Mouse (Mus musculus): ENCODE measurements around the gene Dph7. TPM values are rescaled to one million over a fixed set of nuclear protein-coding genes. Genes with fewer than 3 reads are reported as not detected.
"Not testable (repeated sequence)": the region's sequence is repeated elsewhere in the genome, so short reads cannot be mapped to it uniquely, and the experiment has no call there.

Dph7 gene
- polyA plus RNA-seq, 1 experiment from 2014 or later, result 28.5 TPM

- no peak for ATAC-seq (ENCODE audit: low FRiP score)
- H3K9ac ChIP-seq, result no peak overlapping the region
- peaks cover 5% of the 10 kb centered on the region for H3K4me1 ChIP-seq
- H3K36me3 ChIP-seq, result peaks cover 3% of the 10 kb centered on the region; the same call in 1 of the 2 replicates
- peaks cover 9% of the 10 kb centered on the region; the same call in 1 of the 2 replicates for H3K27me3 ChIP-seq
- WGBS, result 88% methylated on average over 5 of the region's 5 CpGs
- H3K27ac ChIP-seq, result no peak overlapping the region
- H3K9me3 ChIP-seq (replicated peaks), result no peaks in the 10 kb centered on the region
- H3K4me3 ChIP-seq, result no peak overlapping the region
- H3K4me2 ChIP-seq (replicated peaks), result no peak overlapping the region
These were observed 32.6 kb upstream of the Dph7 start for GRCm38 (mm10) chr2:24929593-24929992.

GRCm38 (mm10) chr2:24934441-24934963 lies 27.7 kb upstream of the Dph7 start:
- ATAC-seq (ENCODE audit: low FRiP score), result peak; percentile 44

DNA sequence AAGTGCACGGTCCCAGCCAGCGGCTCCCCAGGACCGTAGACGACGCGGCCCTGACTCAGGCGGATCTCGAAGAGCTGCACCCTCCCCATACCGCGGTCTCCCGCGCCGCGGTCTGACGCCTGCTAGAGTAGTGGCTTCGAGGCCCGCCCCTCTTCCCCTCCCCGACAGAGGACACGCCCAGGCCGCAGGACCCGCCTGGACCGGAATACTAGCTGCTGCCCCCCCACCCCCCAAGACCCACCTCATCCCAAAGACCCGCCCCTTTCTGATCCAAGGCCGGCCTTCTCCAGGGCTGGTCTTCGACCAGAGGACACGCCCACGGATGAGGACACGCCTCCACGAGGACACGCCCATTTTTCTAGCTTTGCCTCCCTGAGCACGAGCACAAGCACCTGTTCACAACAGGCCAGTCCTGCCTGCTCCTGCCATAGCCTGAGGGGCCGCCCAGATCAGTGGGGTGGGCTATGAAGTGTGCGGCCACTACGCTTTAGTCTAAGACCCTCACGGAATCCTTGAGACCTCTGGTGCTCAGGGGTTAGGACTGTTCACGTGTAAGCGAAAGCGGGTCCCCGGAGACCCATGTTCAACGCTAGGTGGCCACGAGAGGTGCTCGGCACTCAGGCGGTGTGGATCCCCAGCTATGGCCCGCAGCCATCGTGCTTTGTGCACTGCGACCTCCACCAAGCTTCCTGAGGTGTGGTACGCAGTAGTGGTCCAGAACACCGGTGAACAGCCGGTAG lies 27.0 kb upstream of the Dph7 start, which contains the start of gene Arrdc1:
TSS of gene Arrdc1 (minus strand) at position 196 of the 740 bp plus-strand sequence.
- H3K36me3 ChIP-seq, result no peaks in the 10 kb centered on the region
- peak within 1 kb of the TSS; percentile 72 for H3K9ac ChIP-seq
- H3K27me3 ChIP-seq, result peaks cover 16% of the 10 kb centered on the region
- H3K4me3 ChIP-seq, result peak within 1 kb of the TSS; percentile 57
- H3K4me1 ChIP-seq, result peaks cover 14% of the 10 kb centered on the region
- under 1% methylated on average over 48 of the region's 49 CpGs for WGBS
- no peak within 1 kb of the TSS for H3K27ac ChIP-seq
- no peaks in the 10 kb centered on the region for H3K9me3 ChIP-seq (replicated peaks)
- peak; percentile 93 for ATAC-seq (ENCODE audit: low FRiP score)
- H3K4me2 ChIP-seq (replicated peaks), result peak within 1 kb of the TSS; percentile 94

More at GRCm38 (mm10) chr2:24934441-24934963, 27.7 kb upstream of the Dph7 start:
- Histone ChIP-seq H3K27me3 (peaks cover 16% of the 10 kb centered on the region), H3K4me3 (peak overlapping the region; percentile 57), H3K4me2 (replicated peaks) (peak overlapping the region; percentile 94), H3K27ac (no peak overlapping the region), H3K36me3 (no peaks in the 10 kb centered on the region), H3K4me1 (peaks cover 14% of the 10 kb centered on the region), H3K9me3 (replicated peaks) (no peaks in the 10 kb centered on the region), H3K9ac (peak overlapping the region; percentile 72)
- 4% methylated on average over 19 of the region's 19 CpGs for WGBS

GRCm38 (mm10) chr2:24942092-24942491 lies 20.1 kb upstream of the Dph7 start:
- H3K9me3 ChIP-seq (replicated peaks), result no peaks in the 10 kb centered on the region
- no peak overlapping the region for H3K27ac ChIP-seq
- no peaks in the 10 kb centered on the region for H3K36me3 ChIP-seq
- no peak overlapping the region for H3K9ac ChIP-seq
- H3K4me2 ChIP-seq (replicated peaks), result no peak overlapping the region
- no peaks in the 10 kb centered on the region for H3K27me3 ChIP-seq
- WGBS, result 75% methylated on average over 4 of the region's 4 CpGs
- H3K4me1 ChIP-seq, result no peaks in the 10 kb centered on the region
- no peak overlapping the region for H3K4me3 ChIP-seq
- ATAC-seq (ENCODE audit: low FRiP score), result no peak

DNA sequence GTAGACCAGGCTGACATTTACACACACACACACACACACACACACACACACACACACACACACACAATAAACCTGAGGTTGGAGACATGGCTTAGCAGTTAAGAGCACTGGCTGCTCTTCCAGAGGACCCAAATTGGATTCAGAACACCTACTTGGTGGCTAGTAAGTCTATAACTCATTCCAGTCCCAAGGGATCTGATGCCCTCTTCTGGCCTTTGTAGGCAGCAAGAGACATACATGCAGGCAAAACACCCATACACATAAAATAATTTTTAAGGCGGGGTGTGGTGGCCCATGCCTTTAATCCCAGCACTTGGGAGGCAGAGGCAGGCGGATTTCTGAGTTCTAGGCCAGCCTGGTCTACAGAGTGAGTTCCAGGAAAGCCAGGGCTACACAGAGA lies 17.9 kb upstream of the Dph7 start:
- not testable (repeated sequence) for H3K27me3 ChIP-seq; H3K4me1 ChIP-seq; H3K4me3 ChIP-seq; H3K9ac ChIP-seq; H3K27ac ChIP-seq; ATAC-seq (ENCODE audit: low FRiP score); H3K36me3 ChIP-seq; H3K4me2 ChIP-seq (replicated peaks); H3K9me3 ChIP-seq (replicated peaks)
- 48% methylated on average over 2 of the region's 2 CpGs for WGBS

DNA sequence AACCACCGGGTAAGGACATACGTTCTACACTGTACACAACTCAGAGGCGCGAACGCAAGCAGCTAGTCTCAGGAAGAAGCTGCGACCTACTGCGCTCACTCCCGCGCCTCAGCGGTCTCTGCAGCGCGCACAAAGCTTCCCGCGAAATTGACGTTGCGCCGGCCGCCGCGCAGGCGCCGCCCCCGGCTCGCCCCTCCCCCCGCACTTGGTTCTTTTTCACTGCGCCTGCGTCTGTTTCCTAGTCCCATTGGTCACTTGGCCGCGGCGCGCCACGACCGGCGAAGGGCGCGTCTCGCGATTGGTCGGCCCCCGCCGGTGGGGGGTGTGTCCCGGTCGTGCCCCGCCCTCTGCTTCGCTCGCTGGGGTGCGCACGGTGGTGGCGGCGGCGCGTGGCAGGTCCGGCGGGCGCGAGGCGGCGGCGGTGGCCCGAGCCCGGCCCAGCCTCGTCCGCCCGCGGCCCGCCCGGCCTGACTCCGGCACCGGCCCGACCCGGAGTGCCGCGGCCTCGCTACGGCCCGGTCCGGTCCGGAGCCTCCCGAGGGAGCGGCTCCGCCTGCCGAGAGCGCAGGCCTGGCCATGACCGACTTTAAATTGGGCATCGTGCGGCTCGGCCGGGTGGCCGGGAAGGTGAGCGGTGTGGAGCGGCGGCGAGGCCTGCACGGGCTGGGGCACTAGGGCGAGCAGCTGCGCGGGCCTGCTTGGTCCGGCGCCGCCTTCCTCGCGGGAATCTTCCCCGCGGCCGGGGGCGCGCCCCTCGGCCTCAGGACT lies 12.6 kb upstream of the Dph7 start, which contains the start of gene Zmynd19:
TSS of gene Zmynd19 (plus strand) at position 372 of the 768 bp plus-strand sequence.
- peak; percentile 99 for ATAC-seq (ENCODE audit: low FRiP score)
- Histone ChIP-seq H3K4me3 (peak within 1 kb of the TSS; percentile 86), H3K9me3 (replicated peaks) (no peaks in the 10 kb centered on the region), H3K4me2 (replicated peaks) (peak within 1 kb of the TSS; percentile 97), H3K4me1 (peaks cover 16% of the 10 kb centered on the region), H3K27me3 (no peaks in the 10 kb centered on the region), H3K9ac (peak within 1 kb of the TSS; percentile 80), H3K27ac (peak within 1 kb of the TSS; percentile 64), H3K36me3 (peaks cover 29% of the 10 kb centered on the region)
- under 1% methylated on average over 107 of the region's 108 CpGs for WGBS

DNA sequence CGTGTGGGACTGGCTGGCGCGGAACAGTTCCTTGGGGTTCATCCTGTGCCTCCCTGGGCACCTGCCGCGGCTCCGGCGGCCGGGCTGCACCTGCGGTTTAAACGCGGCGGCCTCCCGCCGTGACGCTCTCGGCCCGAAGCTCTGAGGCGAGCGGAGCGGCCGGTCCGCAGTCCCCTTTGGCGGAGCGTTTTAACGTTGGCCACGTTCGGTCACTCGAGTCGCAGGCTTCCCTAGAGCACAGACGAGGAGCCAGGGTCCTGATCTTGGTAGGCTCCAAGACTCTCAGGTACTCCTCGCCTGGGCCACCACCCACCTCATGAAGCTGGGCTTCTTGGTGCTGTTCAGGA lies 12.0 kb upstream of the Dph7 start:
- peak; percentile 33 for ATAC-seq (ENCODE audit: low FRiP score)
- no peaks in the 10 kb centered on the region for H3K27me3 ChIP-seq
- H3K4me1 ChIP-seq, result peaks cover 16% of the 10 kb centered on the region
- peak overlapping the region; percentile 80 for H3K9ac ChIP-seq
- H3K27ac ChIP-seq, result peak overlapping the region; percentile 64
- H3K4me2 ChIP-seq (replicated peaks), result peak overlapping the region; percentile 97
- H3K4me3 ChIP-seq, result peak overlapping the region; percentile 86
- H3K9me3 ChIP-seq (replicated peaks), result no peaks in the 10 kb centered on the region
- peaks cover 35% of the 10 kb centered on the region for H3K36me3 ChIP-seq
- WGBS, result under 1% methylated on average over 31 of the region's 31 CpGs

DNA sequence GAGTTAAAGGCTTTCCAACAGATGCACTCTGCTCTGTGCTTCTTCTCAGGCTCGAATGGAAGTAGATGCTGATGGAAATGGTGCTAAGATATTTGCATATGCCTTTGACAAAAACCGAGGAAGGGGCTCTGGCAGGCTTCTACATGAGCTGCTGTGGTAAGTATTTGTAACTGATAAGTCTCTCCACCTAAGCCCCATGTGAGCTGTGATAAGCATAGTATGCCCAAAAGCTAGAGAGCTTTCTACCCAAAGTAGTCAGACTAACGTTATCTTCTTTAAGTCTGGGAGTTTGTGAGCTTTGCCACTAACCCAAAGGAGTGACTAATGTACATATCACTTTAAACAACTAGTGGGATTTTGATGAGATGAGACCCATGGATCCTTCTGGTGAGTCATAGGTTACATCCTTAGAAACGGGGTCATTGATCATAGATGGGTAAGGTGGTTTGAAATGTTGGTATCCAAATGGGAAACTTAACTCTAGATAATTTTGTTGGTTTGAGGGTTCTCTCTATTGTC lies 9.6 kb upstream of the Dph7 start:
- no peaks in the 10 kb centered on the region for H3K9me3 ChIP-seq (replicated peaks)
- no peaks in the 10 kb centered on the region for H3K27me3 ChIP-seq
- H3K4me1 ChIP-seq, result peaks cover 16% of the 10 kb centered on the region
- WGBS, result 92% methylated on average over 4 of the region's 4 CpGs
- no peak overlapping the region for H3K9ac ChIP-seq
- H3K36me3 ChIP-seq, result peaks cover 56% of the 10 kb centered on the region
- H3K4me3 ChIP-seq, result no peak overlapping the region
- H3K4me2 ChIP-seq (replicated peaks), result no peak overlapping the region
- H3K27ac ChIP-seq, result no peak overlapping the region
- ATAC-seq (ENCODE audit: low FRiP score), result no peak

DNA sequence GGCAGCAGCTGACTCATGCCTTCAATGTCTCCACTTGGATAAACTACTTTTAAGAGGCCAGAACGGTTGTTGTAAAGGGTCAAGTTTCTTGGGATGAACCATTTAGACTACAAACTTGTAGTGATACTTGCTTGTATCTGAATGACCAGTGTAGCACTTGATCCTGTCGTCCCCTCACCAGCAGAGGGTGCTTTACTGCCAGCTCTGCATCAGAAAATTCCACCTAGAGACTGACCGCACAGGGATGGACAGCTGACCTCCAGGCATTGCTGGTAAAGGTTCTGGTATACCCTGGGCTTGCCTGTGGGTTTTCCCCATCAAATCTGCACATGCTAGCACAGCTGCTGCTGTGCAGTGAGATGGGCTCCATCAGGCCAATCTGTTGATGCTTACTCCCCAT lies 1.3 kb upstream of the Dph7 start:
- WGBS, result 36% methylated on average over 3 of the region's 3 CpGs
- H3K4me2 ChIP-seq (replicated peaks), result no peak overlapping the region
- H3K27ac ChIP-seq, result no peak overlapping the region
- H3K36me3 ChIP-seq, result peaks cover 59% of the 10 kb centered on the region
- H3K27me3 ChIP-seq, result no peaks in the 10 kb centered on the region
- no peaks in the 10 kb centered on the region for H3K9me3 ChIP-seq (replicated peaks)
- H3K4me1 ChIP-seq, result peaks cover 12% of the 10 kb centered on the region
- H3K4me3 ChIP-seq, result no peak overlapping the region
- no peak for ATAC-seq (ENCODE audit: low FRiP score)
- no peak overlapping the region for H3K9ac ChIP-seq

- ATAC-seq (ENCODE audit: low FRiP score), result no peak
- no peak overlapping the region for H3K4me2 ChIP-seq (replicated peaks)
- H3K4me1 ChIP-seq, result peaks cover 11% of the 10 kb centered on the region
- H3K36me3 ChIP-seq, result peaks cover 63% of the 10 kb centered on the region
- no peaks in the 10 kb centered on the region for H3K9me3 ChIP-seq (replicated peaks)
- no peaks in the 10 kb centered on the region for H3K27me3 ChIP-seq
- H3K4me3 ChIP-seq, result no peak overlapping the region
- WGBS, result 87% methylated on average over 4 of the region's 4 CpGs
- no peak overlapping the region for H3K27ac ChIP-seq
- no peak overlapping the region for H3K9ac ChIP-seq
These were observed 8.2 kb downstream of the Dph7 start for GRCm38 (mm10) chr2:24970386-24970785.

DNA sequence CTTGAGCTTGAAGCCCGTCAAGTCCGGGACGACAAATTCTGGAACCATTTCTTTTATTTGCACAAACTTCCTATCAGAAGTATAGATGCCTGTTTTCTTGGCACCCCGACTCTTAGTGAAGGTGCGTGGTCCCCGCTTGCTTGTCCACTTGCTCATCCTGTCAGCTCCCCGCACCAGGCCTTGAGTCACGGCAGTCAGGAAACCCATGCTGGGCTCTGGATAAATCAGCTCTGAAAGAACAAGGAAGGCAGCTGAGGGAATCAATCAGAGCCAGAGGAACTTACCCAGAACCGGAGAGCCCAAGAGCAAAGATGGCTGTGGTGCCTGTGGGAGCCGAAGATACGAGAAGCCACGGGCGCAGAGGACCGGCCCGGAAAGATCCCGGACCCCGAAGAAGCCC lies 12.3 kb downstream of the Dph7 start:
- not testable (repeated sequence) for H3K27me3 ChIP-seq; ATAC-seq (ENCODE audit: low FRiP score); H3K9me3 ChIP-seq (replicated peaks)
- peak overlapping the region; percentile 71 for H3K4me3 ChIP-seq
- peak overlapping the region; percentile 93 for H3K4me2 ChIP-seq (replicated peaks)
- peaks cover 20% of the 10 kb centered on the region for H3K4me1 ChIP-seq
- peak overlapping the region; percentile 91 for H3K27ac ChIP-seq
- H3K36me3 ChIP-seq, result peaks cover 32% of the 10 kb centered on the region
- 2% methylated on average over 17 of the region's 17 CpGs for WGBS
- peak overlapping the region; percentile 69 for H3K9ac ChIP-seq

Data from hindbrain, embryonic 12.5 days (tissue).